Mouse (Mus musculus) ES-Bruce4 (cell line): ENCODE measurements around the gene Rora.

Experiments
- CTCF ChIP-seq: IDR thresholded peaks from one replicate; pipeline ENCODE4 v1.8.1; 2011; ENCODE audit warnings: low read depth, low read length
- POLR2A ChIP-seq: IDR thresholded peaks from one replicate; pipeline ENCODE4 v1.8.1; 2011; ENCODE audit warnings: low read length; ENCODE audit not compliant: insufficient read depth

DNA sequence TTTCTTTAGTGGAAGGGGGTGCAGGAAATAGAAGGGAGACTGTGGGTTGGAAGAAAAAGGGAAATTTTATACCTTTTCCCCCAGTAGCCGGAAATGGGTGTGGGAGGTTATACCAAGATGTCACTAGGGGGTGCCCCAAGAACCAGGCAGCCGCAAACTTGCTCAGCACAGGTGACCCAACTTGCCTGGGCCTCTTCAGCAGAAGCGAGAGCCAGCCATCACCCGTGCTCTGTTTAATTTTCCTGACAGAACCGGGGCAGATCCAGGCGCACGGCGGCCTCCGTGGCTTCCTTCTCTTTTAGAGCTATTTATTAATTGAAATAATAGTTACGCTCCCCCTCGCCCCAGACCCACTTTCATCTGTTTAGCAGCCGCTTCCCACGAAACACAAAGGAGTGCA, 313.0 kb downstream of the Rora start:
- TF ChIP-seq POLR2A: no peak
- TF ChIP-seq CTCF: peak; percentile 9
